Mouse (Mus musculus) frontal cortex, adult 2 months (tissue): ENCODE data around the gene Asf1b. TPM values are rescaled to one million over a fixed set of nuclear protein-coding genes. Genes with fewer than 3 reads are reported as not detected.
"Not testable (repeated sequence)": the region's sequence is repeated elsewhere in the genome, so short reads cannot be mapped to it uniquely, and the experiment has no call there.

Experiments used
- DNase-seq, 2 experiments: peaks; one replicate each; pipeline ENCODE4 v3.0.0; 2022; ENCODE audit warnings: low spot score in 1 of 2; ENCODE audit errors: extremely low spot score in 1 of 2
- polyA plus RNA-seq: library from polyadenylated mRNA; depleted of rRNA; stranded (reverse); fragments of >200 nt; gene quantifications from 2 replicates; pipeline ENCODE4 v1.2.3, GENCODE M21; 2012

Gene Asf1b
- polyA plus RNA-seq, 1 experiment = 1.6 TPM

GRCm38 (mm10) chr8:83955958-83956218 is 581 bp downstream of the Asf1b start:
- DNase-seq = no peak

- DNase-seq = no peak
These were observed 1.5 kb downstream of the Asf1b start for GRCm38 (mm10) chr8:83956789-83957188.

GRCm38 (mm10) chr8:83964015-83964765 is 8.9 kb downstream of the Asf1b start:
- DNase-seq = no peak

DNA sequence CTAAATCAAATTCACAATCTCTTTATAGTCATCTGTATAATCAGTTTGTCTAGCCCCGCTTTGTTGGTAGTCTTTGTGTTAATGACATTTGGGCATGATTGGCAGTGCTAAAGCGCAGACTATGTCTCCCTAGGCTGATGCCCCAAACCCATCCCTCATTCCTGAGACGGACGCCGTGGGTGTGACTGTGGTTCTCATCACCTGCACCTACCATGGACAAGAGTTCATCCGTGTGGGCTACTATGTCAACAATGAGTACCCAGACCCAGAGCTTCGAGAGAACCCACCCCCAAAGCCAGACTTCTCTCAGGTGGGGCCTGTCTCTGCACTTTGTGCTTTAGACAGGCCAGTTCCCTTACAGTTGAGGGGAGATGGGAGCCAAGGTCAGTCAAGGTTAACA is 12.4 kb downstream of the Asf1b start:
- DNase-seq = no peak

GRCm38 (mm10) chr8:83971121-83971520 is 15.8 kb downstream of the Asf1b start:
- no peak for DNase-seq

- DNase-seq = no peak
These were observed 16.4 kb downstream of the Asf1b start for GRCm38 (mm10) chr8:83971661-83972060.

DNA sequence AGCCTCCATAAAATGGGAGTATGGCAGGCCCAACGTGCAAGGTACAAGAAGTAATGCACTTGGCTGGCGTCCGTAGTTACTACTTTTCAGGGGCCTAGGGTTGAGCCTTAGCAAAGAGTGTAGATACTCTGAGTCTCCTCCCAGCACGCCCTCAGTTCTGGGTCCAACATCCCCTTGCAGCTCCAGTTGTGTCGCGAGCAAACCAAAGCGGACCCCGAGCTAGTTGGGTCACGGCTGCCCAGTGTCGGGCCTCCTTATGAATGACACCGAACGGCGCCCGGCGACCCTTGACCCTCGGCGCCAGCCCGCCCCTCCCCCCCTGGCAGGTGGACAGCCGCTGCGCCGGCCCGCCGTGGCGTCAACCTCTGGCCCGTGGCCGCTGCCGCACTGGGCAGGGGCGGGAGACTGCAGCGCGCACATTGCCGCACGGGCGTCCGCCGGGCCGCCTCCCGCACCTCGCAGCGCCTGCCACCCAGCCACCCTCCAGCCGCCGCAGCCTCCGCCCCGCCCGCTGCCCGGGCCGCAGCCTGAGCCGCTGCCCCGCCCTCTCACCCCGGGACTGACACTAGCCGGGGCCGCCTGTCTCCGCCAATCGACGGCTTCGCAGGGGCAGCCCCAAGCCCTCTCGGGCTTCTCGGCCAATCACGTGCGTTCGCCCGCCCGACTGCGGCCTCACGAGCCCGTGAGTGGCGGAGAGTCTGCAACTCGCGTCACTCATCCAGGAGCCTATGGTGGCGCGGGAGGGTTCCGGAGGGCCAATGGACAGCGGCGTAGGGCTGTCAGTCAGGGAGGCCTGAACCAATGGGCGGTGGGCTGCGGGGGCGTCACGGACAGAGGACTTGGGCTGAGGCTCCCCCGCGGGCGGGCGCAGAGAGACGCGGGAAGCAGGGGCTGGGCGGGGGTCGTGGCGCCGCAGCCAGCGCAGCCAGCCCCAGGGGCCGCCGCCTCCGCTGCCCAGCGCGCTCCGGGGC is 17.1 kb downstream of the Asf1b start, which contains the start of gene Prkaca:
Prkaca (plus strand) TSS at position 844 of the 971 bp plus-strand sequence.
- peak; percentile 99 for DNase-seq

DNA sequence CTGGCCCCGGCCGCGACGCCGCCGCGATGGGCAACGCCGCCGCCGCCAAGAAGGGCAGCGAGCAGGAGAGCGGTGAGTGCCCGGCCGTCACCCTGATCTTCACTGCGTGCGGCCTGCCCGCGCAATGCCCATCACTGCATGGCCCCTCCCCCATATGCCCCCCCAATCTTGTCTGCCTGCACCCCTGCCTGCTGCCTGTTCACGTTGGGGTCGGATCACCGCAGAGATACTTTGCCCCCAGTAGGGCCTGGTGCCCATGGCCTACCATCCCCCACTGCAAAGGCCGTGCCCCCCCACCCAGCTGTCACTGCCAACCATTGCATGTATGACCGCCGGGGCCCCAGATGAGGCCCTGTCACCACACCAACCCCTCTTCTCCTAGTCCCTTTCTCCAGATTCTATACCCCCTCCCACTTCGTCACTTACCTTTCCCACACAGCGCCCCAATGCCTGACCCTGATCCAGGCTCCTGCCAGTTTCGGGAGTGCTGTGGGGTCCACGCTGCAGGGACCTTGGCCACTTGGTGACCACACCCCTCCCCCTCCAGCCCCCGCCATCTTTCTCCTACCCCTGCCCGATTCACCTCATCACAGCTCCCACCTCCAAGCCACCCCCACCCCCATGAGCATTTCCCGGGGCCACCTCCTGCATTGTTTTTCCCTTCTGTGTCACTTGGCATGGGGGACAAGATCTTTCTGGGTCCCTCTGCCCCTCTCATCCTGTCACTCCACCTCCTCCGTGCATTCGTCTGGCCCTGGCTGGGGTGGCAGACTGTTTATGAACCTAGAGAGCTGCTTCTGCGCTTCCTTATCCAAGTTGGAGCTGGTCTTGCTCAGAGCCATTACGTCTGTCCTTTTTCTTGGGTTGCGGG is 18.1 kb downstream of the Asf1b start:
- peak in 1 of 2 experiments; percentile 18 for DNase-seq

- no peak for DNase-seq
These were observed 19.2 kb downstream of the Asf1b start for GRCm38 (mm10) chr8:83974521-83974920.

GRCm38 (mm10) chr8:83976101-83976630 is 20.9 kb downstream of the Asf1b start:
- no peak for DNase-seq

GRCm38 (mm10) chr8:83976779-83977350 is 21.6 kb downstream of the Asf1b start:
- no peak for DNase-seq

GRCm38 (mm10) chr8:83977646-83978045 is 22.3 kb downstream of the Asf1b start:
- no peak for DNase-seq

- no peak for DNase-seq
These were observed 22.9 kb downstream of the Asf1b start for GRCm38 (mm10) chr8:83978200-83978599.

- DNase-seq = no peak
These were observed 24.9 kb downstream of the Asf1b start for GRCm38 (mm10) chr8:83980250-83980649.

DNA sequence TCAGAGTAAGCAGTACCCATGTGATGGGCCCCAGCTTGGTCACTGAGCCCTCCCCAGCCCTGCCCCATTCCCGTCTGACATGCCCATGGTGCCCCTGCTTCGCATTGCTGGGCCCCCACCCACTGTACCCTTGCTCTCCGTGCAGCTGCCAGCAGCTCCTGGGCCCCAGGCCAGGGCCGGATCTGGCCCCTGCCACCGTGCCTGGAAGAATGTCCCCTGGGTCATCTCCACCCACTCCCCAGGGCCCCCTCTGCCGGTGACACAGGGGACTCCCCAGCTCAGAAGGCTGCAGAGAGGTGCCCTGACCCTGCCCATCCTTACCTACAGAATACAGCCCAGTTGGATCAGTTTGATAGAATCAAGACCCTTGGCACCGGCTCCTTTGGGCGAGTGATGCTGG is 25.5 kb downstream of the Asf1b start:
- DNase-seq = no peak

- DNase-seq = no peak
These were observed 26.2 kb downstream of the Asf1b start for GRCm38 (mm10) chr8:83981533-83981932.

- DNase-seq = no peak
These were observed 27.1 kb downstream of the Asf1b start for GRCm38 (mm10) chr8:83982449-83982848.

DNA sequence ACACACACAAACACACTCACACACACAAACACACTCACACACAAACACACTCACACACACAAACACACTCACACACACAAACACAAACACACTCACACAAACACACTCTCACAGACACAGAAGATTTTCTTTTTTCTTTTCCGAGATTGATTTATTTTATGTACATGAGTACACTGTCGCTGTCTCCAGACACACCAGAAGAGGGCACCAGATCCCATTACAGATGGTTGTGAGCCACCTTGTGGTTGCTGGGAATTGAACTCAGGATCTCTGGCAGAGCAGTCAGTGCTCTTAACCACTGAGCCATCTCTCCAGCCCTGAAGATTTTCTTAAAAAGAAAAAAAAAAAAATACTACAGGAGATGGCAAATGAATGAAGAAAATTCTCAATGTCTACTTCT is 27.9 kb downstream of the Asf1b start:
- not testable (repeated sequence) for DNase-seq

- no peak for DNase-seq
These were observed 33.9 kb downstream of the Asf1b start for GRCm38 (mm10) chr8:83989243-83989642.

GRCm38 (mm10) chr8:83990170-83990569 is 34.9 kb downstream of the Asf1b start:
- no peak for DNase-seq
